In genomic region chr1:91021304-91021703, GRCm38 (mm10) we compare ENCODE assay signal across 14 mouse cellular contexts. TPM values are rescaled to one million over a fixed set of nuclear protein-coding genes. Genes with fewer than 3 reads are reported as not detected.
DNase-seq lines count a peak whose midpoint lies in the region; ATAC-seq and TF ChIP-seq lines count a peak whose summit lies in the region.
"Had no signal": no experiment of that assay in that cellular context is flagged by ENCODE, and none has a peak within 500 bp of the region (broad histone marks: within the 10 kb centered on the region; RNA-seq: fewer than 3 reads in every experiment).

No protein-coding gene starts in this region.

- ATAC-seq in hindbrain, postnatal 0 days, result no peak
- ATAC-seq in hindbrain, embryonic 14.5 days (ENCODE audit: low FRiP score), result no peak
- ATAC-seq in hindbrain, embryonic 11.5 days (ENCODE audit: low FRiP score), result no peak

- H3K9ac ChIP-seq in hindbrain, postnatal 0 days (replicated peaks; ENCODE audit: low read length), result no peak overlapping the region
- H3K9ac ChIP-seq in hindbrain, embryonic 14.5 days, result no peak overlapping the region
- H3K9ac ChIP-seq in hindbrain, embryonic 11.5 days (ENCODE audit: low read depth, low read length), result no peak overlapping the region
- H3K9ac ChIP-seq: embryonic facial prominence, embryonic 13.5 days; limb, embryonic 12.5 days; neural tube, embryonic 15.5 days had no signal

- TF ChIP-seq CTCF in hindbrain, postnatal 0 days (IDR thresholded peaks at IDR 0.05; ENCODE audit: low read depth), result peak; percentile 60
- TF ChIP-seq CTCF in thymus, adult 2 months (IDR thresholded peaks at IDR 0.05; ENCODE audit: borderline replicate concordance, control insufficient read depth, extremely low read depth, insufficient read depth, low read length, poor library complexity), result 0 out of 2 replicates have a peak, but pooled peaks have one; percentile 56
- TF ChIP-seq CTCF in brain, embryonic 14.5 days (IDR thresholded peaks at IDR 0.05; ENCODE audit: borderline replicate concordance, extremely low read depth, insufficient read depth, insufficient read length), result peak; percentile 44; the same call in 1 of the 2 replicates

- H3K36me3 ChIP-seq in hindbrain, postnatal 0 days (ENCODE audit: insufficient read depth, low read length), result no peaks in the 10 kb centered on the region
- no peaks in the 10 kb centered on the region for H3K36me3 ChIP-seq in hindbrain, embryonic 14.5 days (replicated peaks; ENCODE audit: control insufficient read depth, insufficient read depth)
- no peaks in the 10 kb centered on the region for H3K36me3 ChIP-seq in thymus, adult 2 months (ENCODE audit: control insufficient read depth, insufficient read depth, low read length)
- H3K36me3 ChIP-seq in hindbrain, embryonic 11.5 days (ENCODE audit: control insufficient read depth, insufficient read depth, low read length), result no peaks in the 10 kb centered on the region
- H3K36me3 ChIP-seq: neural tube, embryonic 15.5 days had no signal

- no peak overlapping the region for H3K4me3 ChIP-seq in hindbrain, postnatal 0 days (ENCODE audit: low read length)
- H3K4me3 ChIP-seq in hindbrain, embryonic 14.5 days (replicated peaks; ENCODE audit: low read length), result no peak overlapping the region
- no peak overlapping the region for H3K4me3 ChIP-seq in thymus, adult 2 months (ENCODE audit: control insufficient read depth, insufficient read depth, low read length)
- H3K4me3 ChIP-seq in hindbrain, embryonic 11.5 days (ENCODE audit: low read depth, low read length), result no peak overlapping the region
- H3K4me3 ChIP-seq: embryonic facial prominence, embryonic 13.5 days; limb, embryonic 12.5 days; neural tube, embryonic 15.5 days had no signal

- TF ChIP-seq POLR2A in thymus, adult 2 months (IDR thresholded peaks at IDR 0.05; ENCODE audit: control insufficient read depth, extremely low read depth, insufficient read depth, low read length, poor library complexity), result no peak
- TF ChIP-seq POLR2A in brain, embryonic 14.5 days (IDR thresholded peaks at IDR 0.05; ENCODE audit: borderline replicate concordance, extremely low read depth, insufficient read depth, insufficient read length, poor library complexity, severe bottlenecking), result no peak

- 67% methylated on average over 3 of the region's 3 CpGs for WGBS in hindbrain, postnatal 0 days
- WGBS in hindbrain, embryonic 14.5 days, result 58% methylated on average over 3 of the region's 3 CpGs
- WGBS in thymus, adult 2 months, result 73% methylated on average over 3 of the region's 3 CpGs
- 70% methylated on average over 3 of the region's 3 CpGs for WGBS in hindbrain, embryonic 11.5 days

- no peak overlapping the region for H3K4me2 ChIP-seq in hindbrain, postnatal 0 days (ENCODE audit: low read depth, low read length)
- H3K4me2 ChIP-seq in hindbrain, embryonic 14.5 days (replicated peaks), result no peak overlapping the region
- H3K4me2 ChIP-seq in hindbrain, embryonic 11.5 days (replicated peaks; ENCODE audit: low read depth, low read length), result no peak overlapping the region
- H3K4me2 ChIP-seq: embryonic facial prominence, embryonic 13.5 days; limb, embryonic 12.5 days; neural tube, embryonic 15.5 days had no signal

- no peaks in the 10 kb centered on the region for H3K27me3 ChIP-seq in hindbrain, postnatal 0 days (ENCODE audit: insufficient read depth, low read length)
- H3K27me3 ChIP-seq in hindbrain, embryonic 14.5 days (ENCODE audit: control insufficient read depth, insufficient read depth, low read length), result no peaks in the 10 kb centered on the region
- no peaks in the 10 kb centered on the region for H3K27me3 ChIP-seq in thymus, adult 2 months (ENCODE audit: control insufficient read depth, insufficient read depth, low read length)
- H3K27me3 ChIP-seq in hindbrain, embryonic 11.5 days (ENCODE audit: control insufficient read depth, insufficient read depth, low read length), result no peaks in the 10 kb centered on the region
- H3K27me3 ChIP-seq: embryonic facial prominence, embryonic 13.5 days; limb, embryonic 12.5 days; neural tube, embryonic 15.5 days had no signal

- peaks cover 6% of the 10 kb centered on the region for H3K4me1 ChIP-seq in hindbrain, postnatal 0 days (ENCODE audit: insufficient read depth, low read length)
- 0 out of 2 replicates have a peak, but pooled peaks cover 5% of the 10 kb centered on the region for H3K4me1 ChIP-seq in hindbrain, embryonic 14.5 days (replicated peaks; ENCODE audit: control insufficient read depth, insufficient read depth, low read length)
- H3K4me1 ChIP-seq in thymus, adult 2 months (replicated peaks; ENCODE audit: control insufficient read depth, insufficient read depth, low read length), result no peaks in the 10 kb centered on the region
- no peaks in the 10 kb centered on the region for H3K4me1 ChIP-seq in hindbrain, embryonic 11.5 days (replicated peaks; ENCODE audit: control insufficient read depth, insufficient read depth, low read length)

- no peaks in the 10 kb centered on the region for H3K9me3 ChIP-seq in hindbrain, postnatal 0 days (ENCODE audit: low read length)
- peaks cover 1% of the 10 kb centered on the region; the same call in 1 of the 2 replicates for H3K9me3 ChIP-seq in hindbrain, embryonic 14.5 days (ENCODE audit: control insufficient read depth, low read length)
- H3K9me3 ChIP-seq in hindbrain, embryonic 11.5 days (ENCODE audit: control insufficient read depth, low read length), result no peaks in the 10 kb centered on the region
- H3K9me3 ChIP-seq: neural tube, embryonic 15.5 days had no signal

- DNase-seq in hindbrain, postnatal 0 days (ENCODE audit: low spot score), result no peak
- no peak for DNase-seq in hindbrain, embryonic 14.5 days (ENCODE audit: low spot score)
- DNase-seq in thymus, adult 2 months, result peak; percentile 38
- DNase-seq in thymus, adult 18-20 months, result no peak
- DNase-seq in brain, embryonic 14.5 days (ENCODE audit: low read depth), result no peak
- DNase-seq in thymus, postnatal 4 days, result peak; percentile 64
- DNase-seq in hindbrain, embryonic 11.5 days (ENCODE audit: low spot score), result no peak
- DNase-seq in kidney, adult 8-10 months, result no peak
- DNase-seq: cerebellum, adult 11 months; heart, postnatal 36 days; right cerebral cortex, postnatal 25 days had no signal

- no peak overlapping the region for H3K27ac ChIP-seq in hindbrain, postnatal 0 days
- no peak overlapping the region for H3K27ac ChIP-seq in hindbrain, embryonic 14.5 days
- H3K27ac ChIP-seq in thymus, adult 2 months (ENCODE audit: control insufficient read depth, insufficient read depth, low read length), result no peak overlapping the region
- H3K27ac ChIP-seq in hindbrain, embryonic 11.5 days (ENCODE audit: low read depth, low read length), result no peak overlapping the region
- H3K27ac ChIP-seq: embryonic facial prominence, embryonic 13.5 days; limb, embryonic 12.5 days; neural tube, embryonic 15.5 days had no signal

RNA-seq across cellular contexts. Expression of gene Lrrfip1, which starts 22.8 kb away (rescaled TPM):
- 20.5 and 26.9 TPM in 2 replicates for total RNA-seq in hindbrain, postnatal 0 days (2014; rRNA removed)
- polyA plus RNA-seq in hindbrain, postnatal 0 days (2015; fragmentation: Nextera tagmentation; extraction: Ambion mirVana), result 37.5 and 37.8 TPM in 2 replicates
- 39.5 and 43.3 TPM in 2 replicates for polyA plus RNA-seq in hindbrain, embryonic 14.5 days (2014; fragmentation: Nextera tagmentation; extraction: Ambion mirVana)
- polyA plus RNA-seq in thymus, adult 2 months (2012; rRNA removed), result 24.1 and 31.8 TPM in 2 replicates
- polyA plus RNA-seq in brain, embryonic 14.5 days (2012; rRNA removed), result 26.0 and 31.7 TPM in 2 replicates
- 23.5 and 27.7 TPM in 2 replicates for polyA plus RNA-seq in hindbrain, embryonic 11.5 days (2014; fragmentation: Nextera tagmentation; extraction: Ambion mirVana)

RNA-seq across cellular contexts. Expression of gene Rab17, which starts 51.8 kb away (rescaled TPM):
- not detected in 2 replicates for total RNA-seq in hindbrain, postnatal 0 days (2014; rRNA removed)
- polyA plus RNA-seq in hindbrain, postnatal 0 days (2015; fragmentation: Nextera tagmentation; extraction: Ambion mirVana), result 0.19 TPM in 1 of 2 replicates, not detected in the other
- polyA plus RNA-seq in hindbrain, embryonic 14.5 days (2014; fragmentation: Nextera tagmentation; extraction: Ambion mirVana), result 0.13 TPM in 1 of 2 replicates, not detected in the other
- 0.85 and 0.94 TPM in 2 replicates for polyA plus RNA-seq in thymus, adult 2 months (2012; rRNA removed)
- polyA plus RNA-seq in brain, embryonic 14.5 days (2012; rRNA removed), result 0.25 TPM in 1 of 2 replicates, not detected in the other
- 0.33 TPM in 1 of 2 replicates, not detected in the other for polyA plus RNA-seq in hindbrain, embryonic 11.5 days (2014; fragmentation: Nextera tagmentation; extraction: Ambion mirVana)
- polyA plus RNA-seq: neural tube, embryonic 15.5 days had no signal

Comparison
In these comparisons a context has a peak if more than half of its experiments do, and no peak if none do; other contexts are left out.
1. DNase-seq: peak in thymus, adult 2 months (single experiment) and thymus, postnatal 4 days (single experiment); none in hindbrain, postnatal 0 days (single experiment), hindbrain, embryonic 14.5 days (single experiment), thymus, adult 18-20 months (0 of 2), brain, embryonic 14.5 days (single experiment), hindbrain, embryonic 11.5 days (single experiment) and kidney, adult 8-10 months (0 of 2).
2. Peak in every context shown above with its lines, with median percentiles within 50 percentile points of each other: CTCF ChIP-seq.